Mouse (Mus musculus) naive thymus-derived CD4-positive, alpha-beta T cell, adult 2 months (primary cell): ENCODE results near the gene Srxn1.

ENCODE experiments used
- DNase-seq: peaks from one replicate; pipeline ENCODE4 v3.0.0-alpha.2; 2011; ENCODE audit warnings: low read depth

Srxn1 gene

DNA sequence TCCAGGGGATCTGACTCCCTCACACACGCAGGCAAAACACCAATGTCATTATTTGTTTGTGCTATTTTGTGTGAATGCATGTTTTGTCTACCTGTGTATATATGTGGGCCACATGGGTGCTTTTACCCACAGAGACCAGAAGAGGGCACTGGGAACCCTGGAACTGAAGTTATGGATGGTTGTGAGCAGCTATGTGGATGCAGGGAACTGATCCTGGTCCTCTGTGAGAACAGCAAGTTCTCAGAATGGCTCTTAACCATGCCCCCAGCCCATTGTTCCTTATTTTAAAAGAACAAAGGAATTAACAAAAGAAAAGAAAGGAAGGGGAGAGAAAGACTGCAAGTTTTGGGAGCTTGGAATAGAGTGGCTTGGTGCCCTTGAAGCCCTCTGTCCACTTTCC, 54.2 kb downstream of the Srxn1 start:
- DNase-seq: no peak
